Mouse (Mus musculus): ENCODE data around the gene 4933434E20Rik.

4933434E20Rik gene

DNA sequence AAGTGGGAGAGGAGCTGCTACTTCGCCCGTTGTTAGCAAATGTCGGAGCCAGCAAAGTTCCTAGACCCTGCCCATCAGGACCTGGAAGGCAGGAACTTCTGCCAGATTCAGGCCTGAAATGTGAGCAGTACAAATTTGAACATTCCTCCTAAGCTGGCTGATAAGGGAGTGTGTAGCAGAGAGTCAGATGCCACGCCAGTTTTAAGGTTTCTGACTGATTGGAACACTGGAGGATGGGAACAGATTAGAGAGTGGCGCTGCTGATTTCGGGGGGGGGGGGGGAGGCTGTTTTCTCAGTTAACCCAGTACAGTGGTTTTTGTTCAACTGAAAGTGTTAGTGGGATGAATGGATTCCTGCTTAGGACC, 29.0 kb downstream of the 4933434E20Rik start:
- DNase-seq (ENCODE audit: low read depth in 1 of 2, low spot score in 2 of 2) = no peak

- DNase-seq (ENCODE audit: low read depth in 1 of 2, low spot score in 2 of 2) = peak in 1 of 2 experiments; percentile 35
These were observed 30.2 kb downstream of the 4933434E20Rik start for GRCm38 (mm10) chr3:90081365-90082240.

DNA sequence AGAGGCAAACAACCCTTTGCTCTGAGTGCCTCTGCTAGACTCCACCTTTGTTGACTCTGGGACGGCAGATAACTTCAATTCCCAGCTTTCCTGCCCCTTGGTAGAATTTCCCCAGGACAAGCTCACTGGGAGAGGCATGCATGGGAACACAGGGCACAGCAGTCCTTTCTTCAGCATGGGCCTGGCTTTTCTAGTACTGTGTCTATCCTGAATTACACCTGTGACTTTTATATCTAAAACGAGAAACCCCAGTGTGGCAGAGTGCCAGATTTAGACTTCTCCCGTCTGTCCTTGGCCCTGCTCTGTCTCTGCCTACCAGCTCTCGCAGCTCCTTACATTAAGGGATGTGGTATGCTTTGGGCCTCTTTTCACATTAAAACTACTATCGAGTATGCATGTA, 31.6 kb downstream of the 4933434E20Rik start:
- DNase-seq (ENCODE audit: low read depth in 1 of 2, low spot score in 2 of 2) = no peak

DNA sequence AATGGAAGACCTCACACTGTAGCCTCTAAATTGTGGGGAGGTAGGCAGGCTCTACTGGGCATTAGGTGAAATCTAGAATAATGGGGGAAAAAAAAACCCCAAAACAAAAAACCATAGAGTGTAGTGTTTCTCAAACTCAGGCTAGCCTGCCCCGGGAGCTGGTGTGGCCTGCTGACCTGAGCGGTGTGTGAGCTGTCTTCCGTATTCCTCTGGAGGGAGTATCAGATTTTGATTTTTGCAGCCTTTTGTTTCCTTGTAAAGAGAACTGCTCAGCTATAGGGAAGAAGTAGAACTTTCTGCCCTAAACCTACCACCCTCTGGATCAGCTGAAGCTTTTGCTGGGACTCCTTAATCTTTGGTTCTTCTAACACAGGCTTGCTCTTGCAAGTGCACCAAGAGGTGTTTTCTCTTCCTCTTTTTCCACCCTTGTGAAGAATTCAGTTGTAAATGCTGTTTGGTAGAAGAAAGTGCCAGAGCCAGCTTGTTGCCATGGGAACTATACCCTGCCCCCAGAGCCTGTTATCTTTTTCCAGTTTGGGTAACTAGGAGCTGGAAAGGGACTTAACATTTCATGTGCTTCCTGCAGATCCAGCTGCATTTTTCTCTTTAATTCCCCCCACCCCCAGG, 32.4 kb downstream of the 4933434E20Rik start:
- DNase-seq (ENCODE audit: low read depth in 1 of 2, low spot score in 2 of 2) = peak in 1 of 2 experiments; percentile 5

DNA sequence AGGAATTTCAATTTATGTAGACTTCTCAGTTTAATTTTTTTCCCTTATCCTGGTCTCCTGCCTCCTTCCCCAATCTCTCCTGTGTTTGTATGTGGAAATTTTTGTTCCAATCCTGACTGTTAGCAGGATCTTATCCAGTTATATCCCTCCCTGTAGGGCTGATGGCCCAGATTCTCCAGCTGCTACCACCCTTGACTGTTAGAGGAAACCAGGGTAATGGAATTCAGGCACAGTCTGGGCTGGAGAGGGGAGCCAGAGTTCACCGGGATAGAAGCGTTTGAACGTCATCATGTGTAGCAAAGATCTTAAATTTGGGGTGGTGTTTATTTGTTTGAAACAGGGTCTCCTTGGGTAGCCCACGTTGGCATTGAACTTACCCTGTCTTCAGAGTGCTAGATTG, 33.4 kb downstream of the 4933434E20Rik start:
- DNase-seq (ENCODE audit: low read depth in 1 of 2, low spot score in 2 of 2) = no peak

- DNase-seq (ENCODE audit: low read depth in 1 of 2, low spot score in 2 of 2) = no peak
These were observed 33.8 kb downstream of the 4933434E20Rik start for GRCm38 (mm10) chr3:90085281-90085680.

- DNase-seq (ENCODE audit: low read depth in 1 of 2, low spot score in 2 of 2) = no peak
These were observed 34.6 kb downstream of the 4933434E20Rik start for GRCm38 (mm10) chr3:90086068-90086467.

GRCm38 (mm10) chr3:90088617-90089016, 37.2 kb downstream of the 4933434E20Rik start:
- no peak for DNase-seq (ENCODE audit: low read depth in 1 of 2, low spot score in 2 of 2)

GRCm38 (mm10) chr3:90090892-90091291, 39.5 kb downstream of the 4933434E20Rik start:
- no peak for DNase-seq (ENCODE audit: low read depth in 1 of 2, low spot score in 2 of 2)

DNA sequence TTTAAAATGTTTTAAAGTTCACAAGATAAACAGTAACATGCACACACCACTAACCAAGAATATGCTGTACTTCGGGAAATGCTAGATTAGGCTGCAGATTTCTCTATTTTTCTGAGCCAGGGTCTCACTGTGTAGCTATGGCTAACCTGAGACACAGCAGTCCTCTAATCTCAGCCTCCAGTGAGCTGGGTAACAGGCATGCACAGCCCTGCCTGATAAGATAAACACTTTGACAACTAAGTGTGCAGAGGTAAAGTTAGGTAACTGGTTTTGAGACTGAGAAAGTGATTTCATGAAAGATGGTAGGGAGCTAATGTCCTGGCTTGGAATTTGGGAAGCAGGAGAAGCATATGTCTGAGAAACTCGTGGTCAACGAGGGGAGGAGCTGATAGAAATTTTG, 43.0 kb downstream of the 4933434E20Rik start:
- no peak for DNase-seq (ENCODE audit: low read depth in 1 of 2, low spot score in 2 of 2)

- DNase-seq (ENCODE audit: low read depth in 1 of 2, low spot score in 2 of 2) = no peak
These were observed 46.5 kb downstream of the 4933434E20Rik start for GRCm38 (mm10) chr3:90097928-90098327.

DNA sequence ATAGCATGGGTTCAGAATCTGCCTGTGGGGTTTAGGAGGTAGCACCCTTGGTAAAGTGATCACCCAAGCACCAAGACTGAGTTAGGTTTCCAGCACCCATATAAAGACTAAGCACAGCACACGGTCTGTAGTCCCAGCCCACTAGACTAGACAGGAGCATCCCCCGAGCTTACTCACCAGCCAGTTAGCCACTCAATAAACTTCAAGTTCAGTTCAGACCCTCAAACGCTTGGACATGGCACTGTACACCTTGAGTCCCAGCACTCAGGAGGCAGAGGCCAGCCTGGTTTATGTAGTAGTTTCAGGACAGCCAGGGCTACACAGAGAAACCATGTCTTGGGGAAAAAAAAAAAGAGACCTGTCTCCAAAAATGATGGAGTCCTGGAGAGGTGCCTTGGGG, 49.6 kb downstream of the 4933434E20Rik start:
- no peak for DNase-seq (ENCODE audit: low read depth in 1 of 2, low spot score in 2 of 2)

DNA sequence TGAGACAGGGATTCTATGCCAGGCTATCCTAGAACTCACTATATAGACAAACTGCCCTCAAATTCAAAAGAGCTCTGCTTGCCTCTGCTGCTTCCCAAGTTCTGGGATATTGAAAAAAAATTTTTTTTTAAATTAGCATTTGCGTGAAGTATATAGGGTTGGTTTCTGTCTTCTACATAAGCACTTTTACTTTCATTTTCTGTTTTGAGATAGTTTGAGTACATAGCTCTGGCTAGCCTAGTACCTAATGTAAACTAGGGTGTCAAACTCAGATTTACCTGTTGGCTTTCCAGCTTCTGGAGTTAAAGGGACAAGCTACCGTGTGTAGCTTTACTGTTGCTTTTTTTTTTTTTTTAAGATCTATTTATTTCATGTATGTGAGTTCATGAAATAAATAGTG, 50.2 kb downstream of the 4933434E20Rik start:
- DNase-seq (ENCODE audit: low read depth in 1 of 2, low spot score in 2 of 2) = no peak

GRCm38 (mm10) chr3:90102239-90102638, 50.8 kb downstream of the 4933434E20Rik start:
- DNase-seq (ENCODE audit: low read depth in 1 of 2, low spot score in 2 of 2) = no peak

GRCm38 (mm10) chr3:90103176-90103575, 51.7 kb downstream of the 4933434E20Rik start:
- no peak for DNase-seq (ENCODE audit: low read depth in 1 of 2, low spot score in 2 of 2)

GRCm38 (mm10) chr3:90103938-90104337, 52.5 kb downstream of the 4933434E20Rik start, which contains the start of gene Nup210l:
TSS of gene Nup210l (plus strand) at chr3:90104132.
- no peak for DNase-seq (ENCODE audit: low read depth in 1 of 2, low spot score in 2 of 2)

- no peak for DNase-seq (ENCODE audit: low read depth in 1 of 2, low spot score in 2 of 2)
These were observed 60.3 kb downstream of the 4933434E20Rik start for GRCm38 (mm10) chr3:90111706-90112105.

DNA sequence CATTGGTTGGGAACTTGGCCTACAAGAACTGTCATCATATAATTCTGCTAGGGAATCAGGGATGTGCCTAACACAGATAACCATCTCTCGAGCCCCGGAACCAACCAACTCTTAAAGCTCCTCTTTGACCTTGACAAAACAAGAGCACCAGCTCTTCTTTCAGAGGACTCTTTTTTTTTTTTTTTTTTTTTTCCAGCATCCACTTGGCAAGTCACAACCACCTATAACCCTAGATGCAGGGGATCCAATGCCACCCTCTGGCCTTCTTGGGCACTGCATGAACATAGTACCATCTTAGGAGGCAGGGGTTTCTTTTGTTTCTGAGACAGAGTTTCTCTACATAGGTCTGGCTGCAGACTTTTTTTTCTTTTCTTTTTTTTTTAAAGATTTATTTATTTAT, 62.9 kb downstream of the 4933434E20Rik start:
- DNase-seq (ENCODE audit: low read depth in 1 of 2, low spot score in 2 of 2) = no peak

DNA sequence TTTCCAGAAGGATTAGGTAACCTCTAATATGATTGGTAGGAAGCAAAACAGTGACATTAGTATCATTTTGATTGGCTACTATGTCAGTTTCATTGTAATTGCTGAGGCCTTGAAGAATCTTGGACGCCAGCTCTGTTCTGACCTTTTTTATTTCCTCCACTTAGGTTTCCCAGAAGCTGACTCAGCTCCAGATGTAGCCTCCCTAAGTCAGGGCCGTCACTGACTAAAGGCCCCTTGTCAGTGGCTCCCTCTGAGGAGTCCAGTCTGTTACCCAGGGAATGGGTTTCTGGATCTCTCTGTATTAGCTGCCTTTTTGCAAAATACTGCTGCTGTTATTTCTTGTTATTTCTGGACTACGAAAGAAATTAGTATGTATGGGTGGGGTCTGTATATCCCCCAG, 64.1 kb downstream of the 4933434E20Rik start:
- no peak for DNase-seq (ENCODE audit: low read depth in 1 of 2, low spot score in 2 of 2)
